ENCODE assay signal across 8 mouse cellular contexts in genomic region chr7:112336769-112337168, GRCm38 (mm10).
A peak's percentile ranks its signal among the peaks of the same experiment; 100 is the strongest.
DNase-seq lines count a peak whose midpoint lies in the region; ATAC-seq and TF ChIP-seq lines count a peak whose summit lies in the region.

No protein-coding gene starts in this region.

- H3K27me3 ChIP-seq in heart, embryonic 11.5 days (ENCODE audit: control insufficient read depth, insufficient read depth, low read length): no peaks in the 10 kb centered on the region
- H3K27me3 ChIP-seq in lung, postnatal 0 days (replicated peaks; ENCODE audit: insufficient read depth, low read length): no peaks in the 10 kb centered on the region

- ATAC-seq in heart, embryonic 11.5 days (replicated peaks; ENCODE audit: insufficient number of reproducible peaks, low FRiP score, low TSS enrichment): no peak
- ATAC-seq in frontal cortex, adult (ENCODE audit: low TSS enrichment): peak; percentile 16
- peak; percentile 34; the same call in 1 of the 2 replicates for ATAC-seq in lung, postnatal 0 days
- no peak for ATAC-seq in megakaryocyte progenitor cell, adult 5-6 weeks (replicated peaks; ENCODE audit: poor library complexity)

- no peak overlapping the region for H3K4me2 ChIP-seq in heart, embryonic 11.5 days
- H3K4me2 ChIP-seq in lung, postnatal 0 days (replicated peaks; ENCODE audit: low read depth, low read length): no peak overlapping the region

- 62% methylated on average over 15 of the region's 15 CpGs for WGBS in heart, embryonic 11.5 days (ENCODE audit: insufficient replicate concordance)
- WGBS in lung, postnatal 0 days: 55% methylated on average over 15 of the region's 15 CpGs

- no peak overlapping the region for H3K9ac ChIP-seq in heart, embryonic 11.5 days (ENCODE audit: low read depth, low read length)
- H3K9ac ChIP-seq in lung, postnatal 0 days (replicated peaks; ENCODE audit: low read depth): no peak overlapping the region

- no peaks in the 10 kb centered on the region for H3K9me3 ChIP-seq in heart, embryonic 11.5 days (replicated peaks; ENCODE audit: control insufficient read depth, low read length)
- no peaks in the 10 kb centered on the region for H3K9me3 ChIP-seq in lung, postnatal 0 days (ENCODE audit: low read length)

- no peak overlapping the region for H3K4me3 ChIP-seq in heart, embryonic 11.5 days (ENCODE audit: low read depth, low read length)
- no peak overlapping the region for H3K4me3 ChIP-seq in lung, postnatal 0 days (ENCODE audit: low read depth, low read length)

- H3K27ac ChIP-seq in heart, embryonic 11.5 days (ENCODE audit: low read depth, low read length): no peak overlapping the region
- H3K27ac ChIP-seq in lung, postnatal 0 days (ENCODE audit: low read length): no peak overlapping the region

- no peak for TF ChIP-seq CTCF in lung, postnatal 0 days (IDR thresholded peaks at IDR 0.05)

- TF ChIP-seq EP300 in lung, postnatal 0 days (IDR thresholded peaks at IDR 0.05): no peak

- H3K36me3 ChIP-seq in heart, embryonic 11.5 days (ENCODE audit: control insufficient read depth, insufficient read depth, low read length): peaks cover 38% of the 10 kb centered on the region
- peaks cover 20% of the 10 kb centered on the region for H3K36me3 ChIP-seq in lung, postnatal 0 days (ENCODE audit: insufficient read depth, low read length)

- DNase-seq in heart, adult 11 months: peak; percentile 98
- peak; percentile 69 for DNase-seq in heart, postnatal 4 days
- peak; percentile 27 for DNase-seq in lung, postnatal 0 days (ENCODE audit: low spot score)
- DNase-seq in adrenal gland, adult 18-20 months (ENCODE audit: low spot score in 2 of 2): no peak
- DNase-seq in spleen, postnatal 4 days (ENCODE audit: low spot score in 2 of 2): no peak

- H3K4me1 ChIP-seq in heart, embryonic 11.5 days (ENCODE audit: control insufficient read depth, insufficient read depth, low read length): peaks cover 18% of the 10 kb centered on the region; the same call in 1 of the 2 replicates
- no peaks in the 10 kb centered on the region for H3K4me1 ChIP-seq in lung, postnatal 0 days (ENCODE audit: insufficient read depth, low read depth, low read length)

Comparison
In these comparisons a context has a peak if more than half of its experiments do, and no peak if none do; other contexts are left out.
1. DNase-seq: peak in heart, adult 11 months (single experiment), heart, postnatal 4 days (single experiment) and lung, postnatal 0 days (single experiment); none in adrenal gland, adult 18-20 months (0 of 2) and spleen, postnatal 4 days (0 of 2).
2. ATAC-seq: peak in frontal cortex, adult (single experiment) and lung, postnatal 0 days (single experiment); none in heart, embryonic 11.5 days (single experiment) and megakaryocyte progenitor cell, adult 5-6 weeks (single experiment).